Mouse (Mus musculus): ENCODE data around the gene Myh13.

Myh13 gene

GRCm38 (mm10) chr11:67321358-67321757, at the start of gene Myh13:
Myh13 (plus strand) TSS chr11:67321658.
- no peak for DNase-seq (ENCODE audit: low read depth in 1 of 2, low spot score in 2 of 2)

- DNase-seq (ENCODE audit: low read depth in 1 of 2, low spot score in 2 of 2) = no peak
These were observed 44.8 kb upstream of the Myh13 start, which contains the start of gene Myh8 for GRCm38 (mm10) chr11:67276601-67277174. Myh8 (plus strand) TSS chr11:67277124.

- no peak for DNase-seq (ENCODE audit: low read depth in 1 of 2, low spot score in 2 of 2)
These were observed 28.0 kb upstream of the Myh13 start for GRCm38 (mm10) chr11:67293440-67293839.

- no peak for DNase-seq (ENCODE audit: low read depth in 1 of 2, low spot score in 2 of 2)
These were observed 7.6 kb upstream of the Myh13 start for GRCm38 (mm10) chr11:67313733-67314452.

- no peak for DNase-seq (ENCODE audit: low read depth in 1 of 2, low spot score in 2 of 2)
These were observed 5.1 kb downstream of the Myh13 start for GRCm38 (mm10) chr11:67326536-67326935.

- no peak for DNase-seq (ENCODE audit: low read depth in 1 of 2, low spot score in 2 of 2)
These were observed 23.1 kb downstream of the Myh13 start for GRCm38 (mm10) chr11:67344556-67344955.

- no peak for DNase-seq (ENCODE audit: low read depth in 1 of 2, low spot score in 2 of 2)
These were observed 23.9 kb downstream of the Myh13 start for GRCm38 (mm10) chr11:67345186-67345855.

GRCm38 (mm10) chr11:67345856-67346236, 24.4 kb downstream of the Myh13 start:
- no peak for DNase-seq (ENCODE audit: low read depth in 1 of 2, low spot score in 2 of 2)

- DNase-seq (ENCODE audit: low read depth in 1 of 2, low spot score in 2 of 2) = peak in 1 of 2 experiments; percentile 6
These were observed 28.8 kb downstream of the Myh13 start for GRCm38 (mm10) chr11:67350153-67350768.

GRCm38 (mm10) chr11:67353011-67353410, 31.6 kb downstream of the Myh13 start:
- no peak for DNase-seq (ENCODE audit: low read depth in 1 of 2, low spot score in 2 of 2)

GRCm38 (mm10) chr11:67358031-67358430, 36.6 kb downstream of the Myh13 start:
- no peak for DNase-seq (ENCODE audit: low read depth in 1 of 2, low spot score in 2 of 2)

- no peak for DNase-seq (ENCODE audit: low read depth in 1 of 2, low spot score in 2 of 2)
These were observed 40.8 kb downstream of the Myh13 start for GRCm38 (mm10) chr11:67362236-67362635.

GRCm38 (mm10) chr11:67364551-67364950, 43.1 kb downstream of the Myh13 start:
- DNase-seq (ENCODE audit: low read depth in 1 of 2, low spot score in 2 of 2) = no peak

GRCm38 (mm10) chr11:67364986-67365721, 43.7 kb downstream of the Myh13 start:
- no peak for DNase-seq (ENCODE audit: low read depth in 1 of 2, low spot score in 2 of 2)

- DNase-seq (ENCODE audit: low read depth in 1 of 2, low spot score in 2 of 2) = no peak
These were observed 45.5 kb downstream of the Myh13 start for GRCm38 (mm10) chr11:67366936-67367335.

GRCm38 (mm10) chr11:67373333-67373732, 51.9 kb downstream of the Myh13 start:
- DNase-seq (ENCODE audit: low read depth in 1 of 2, low spot score in 2 of 2) = no peak

- no peak for DNase-seq (ENCODE audit: low read depth in 1 of 2, low spot score in 2 of 2)
These were observed 54.9 kb downstream of the Myh13 start for GRCm38 (mm10) chr11:67376308-67376707.

- DNase-seq (ENCODE audit: low read depth in 1 of 2, low spot score in 2 of 2) = no peak
These were observed 58.4 kb downstream of the Myh13 start for GRCm38 (mm10) chr11:67379703-67380510.

- no peak for DNase-seq (ENCODE audit: low read depth in 1 of 2, low spot score in 2 of 2)
These were observed 60.4 kb downstream of the Myh13 start for GRCm38 (mm10) chr11:67381833-67382232.

- DNase-seq (ENCODE audit: low read depth in 1 of 2, low spot score in 2 of 2) = no peak
These were observed 63.2 kb downstream of the Myh13 start for GRCm38 (mm10) chr11:67384653-67385052.
